Mouse (Mus musculus) cortical plate, adult 2 months (tissue): Measurements from ENCODE around the gene D10Wsu102e. TPM values are rescaled to one million over a fixed set of nuclear protein-coding genes. Genes with fewer than 3 reads are reported as not detected.

Experiments
- H3K27ac ChIP-seq: fragments of 200-500 bp; 2 replicates; pipeline ENCODE4 v1.5.1; 2012; ENCODE audit warnings: low read length, control low read depth, inconsistent platforms; ENCODE audit not compliant: insufficient read depth
- H3K4me1 ChIP-seq: fragments of 200-500 bp; 2 replicates; pipeline ENCODE4 v1.6.1; 2011; ENCODE audit warnings: low read length; ENCODE audit not compliant: control insufficient read depth, insufficient read depth
- H3K4me3 ChIP-seq: fragments of 200-500 bp; 2 replicates; pipeline ENCODE4 v1.5.1; 2011; ENCODE audit warnings: mild to moderate bottlenecking, low read length, control low read depth; ENCODE audit not compliant: insufficient read depth
- CTCF ChIP-seq: fragments of 200-500 bp; IDR thresholded peaks from 2 replicates; pipeline ENCODE4 v1.5.1; 2011; ENCODE audit warnings: mild to moderate bottlenecking, control low read depth, low read length; ENCODE audit not compliant: insufficient read depth; ENCODE audit errors: extremely low read depth
- POLR2A ChIP-seq: fragments of 200-500 bp; IDR thresholded peaks from 2 replicates; pipeline ENCODE4 v1.6.1; 2011; ENCODE audit warnings: mild to moderate bottlenecking, low read length, control low read depth; ENCODE audit not compliant: insufficient read depth; ENCODE audit errors: extremely low read depth
- polyA plus RNA-seq: library from polyadenylated mRNA; depleted of rRNA; stranded (reverse); fragments of >200 nt; gene quantifications from 2 replicates; pipeline ENCODE4 v1.2.3, GENCODE M21; 2012; rRNA removed

Gene D10Wsu102e
- polyA plus RNA-seq, 1 experiment = 1.5 TPM

DNA sequence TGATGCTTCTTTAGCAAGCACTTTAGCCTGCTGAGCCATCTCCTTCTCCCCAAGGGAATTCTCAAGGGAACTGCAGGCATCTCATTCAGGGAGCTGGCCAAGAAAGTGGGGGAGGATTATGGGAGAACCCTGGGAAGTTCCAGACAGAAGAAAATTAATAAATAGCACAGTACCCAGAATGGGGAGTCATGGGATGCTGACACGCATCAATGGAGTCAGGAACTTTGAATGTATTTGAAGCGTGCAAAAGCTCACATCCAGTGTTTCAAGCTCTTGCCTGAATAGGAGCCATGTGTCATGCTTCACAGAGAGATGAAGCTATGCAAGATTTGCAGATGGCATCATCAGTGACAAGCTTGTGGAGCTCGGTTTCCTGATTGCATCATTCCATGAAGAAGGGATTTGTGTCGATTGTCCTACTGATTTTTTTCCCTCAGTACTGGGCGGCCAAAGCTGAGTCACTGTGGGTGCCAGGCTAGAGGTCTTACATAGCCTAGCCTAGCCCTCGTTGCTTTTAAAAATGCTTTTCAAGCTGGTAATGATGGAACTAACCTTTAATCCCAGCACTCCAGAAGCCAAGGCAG, 170.5 kb downstream of the D10Wsu102e start:
- no peak for TF ChIP-seq POLR2A
- Histone ChIP-seq H3K4me3 (no peak overlapping the region), H3K4me1 (no peaks in the 10 kb centered on the region), H3K27ac (no peak overlapping the region)

DNA sequence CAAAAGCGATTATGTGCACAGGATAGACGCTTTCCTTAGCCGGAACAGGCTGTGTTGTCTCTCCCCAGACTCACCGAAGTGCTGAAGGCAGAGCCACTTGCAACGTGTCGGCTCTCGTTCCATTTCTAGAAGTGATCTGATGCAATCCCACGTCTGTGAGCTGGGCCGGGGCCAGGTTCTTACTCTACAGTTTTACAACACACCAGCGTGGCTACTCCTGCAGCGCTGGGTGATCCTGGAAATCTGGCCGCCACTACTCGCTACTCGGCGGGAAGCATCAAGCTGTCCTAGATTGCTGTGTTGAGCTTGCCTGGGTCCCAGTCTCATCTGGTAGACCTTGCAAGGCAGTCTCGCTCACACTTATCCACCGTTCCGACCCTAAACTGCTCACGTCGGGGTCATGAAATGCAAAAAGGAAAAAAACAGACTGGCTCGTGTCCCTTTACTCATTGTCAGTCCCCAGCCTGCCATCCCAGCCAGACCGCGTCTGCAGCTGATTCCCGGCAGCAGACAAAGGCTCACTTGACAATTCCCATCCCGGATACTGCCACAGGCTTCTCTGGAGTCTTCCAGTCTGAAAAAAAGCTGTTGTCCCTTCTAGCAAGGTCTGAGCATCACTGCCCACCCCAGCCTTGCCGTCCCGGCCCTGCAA, 173.4 kb downstream of the D10Wsu102e start:
- peak overlapping the region; percentile 34 for H3K4me3 ChIP-seq
- H3K27ac ChIP-seq = no peak overlapping the region
- TF ChIP-seq CTCF (no peak), POLR2A (no peak)
- H3K4me1 ChIP-seq = no peaks in the 10 kb centered on the region

DNA sequence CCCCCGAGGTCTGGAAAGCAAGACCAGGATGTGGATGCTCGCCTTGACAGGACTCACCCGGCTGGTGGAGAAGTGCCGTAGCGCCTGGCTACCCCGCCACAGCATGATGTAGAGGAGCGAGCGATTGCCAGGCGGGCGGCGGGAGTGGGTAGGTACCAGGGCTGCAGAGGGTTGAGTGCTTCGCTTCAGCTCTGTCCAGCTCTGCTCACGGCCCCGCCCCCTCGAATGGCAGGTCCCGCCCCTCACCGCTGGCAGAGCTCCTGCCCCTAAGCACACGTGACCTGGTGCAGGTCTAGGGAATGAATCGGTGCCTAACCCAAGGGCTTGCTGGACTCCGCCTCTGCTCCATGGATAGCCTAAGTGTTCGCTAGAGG, 173.9 kb downstream of the D10Wsu102e start, which contains the start of gene Aldh1l2:
TSS of gene Aldh1l2 (minus strand) at position 231 of the 374 bp plus-strand sequence.
- H3K4me1 ChIP-seq = no peaks in the 10 kb centered on the region
- no peak for TF ChIP-seq POLR2A
- no peak for TF ChIP-seq CTCF
- no peak within 1 kb of the TSS for H3K27ac ChIP-seq
- peak within 1 kb of the TSS; percentile 34 for H3K4me3 ChIP-seq

DNA sequence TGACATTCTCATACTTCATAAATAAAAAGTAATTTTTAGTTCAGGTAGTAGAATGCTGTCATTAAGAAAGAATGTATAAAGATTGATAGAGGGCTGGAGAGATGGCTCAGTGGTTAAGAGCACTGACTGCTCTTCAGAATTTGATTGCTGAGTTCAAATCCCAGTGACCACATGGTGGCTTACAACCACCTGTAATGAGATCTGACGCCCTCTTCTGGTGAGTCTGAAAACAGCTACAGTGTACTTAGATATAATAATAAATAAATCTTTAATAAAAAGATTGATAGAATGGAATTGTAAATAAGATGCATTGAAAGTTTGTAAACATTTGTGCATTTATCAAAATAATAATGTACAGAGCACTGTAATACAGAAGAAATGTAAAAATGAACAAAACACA, 176.4 kb downstream of the D10Wsu102e start:
- TF ChIP-seq POLR2A (no peak), CTCF (no peak)
- no peak overlapping the region for H3K27ac ChIP-seq

More for the DNA sequence above, 176.4 kb downstream of the D10Wsu102e start:
- Histone ChIP-seq H3K4me3 (no peak overlapping the region), H3K4me1 (no peaks in the 10 kb centered on the region)

Other genes starting within 250 kb of the D10Wsu102e start
- gene Slc41a2, start 22.3 kb upstream of the D10Wsu102e start, polyA plus RNA-seq = 11.1 and 12.0 TPM in 2 replicates
- gene Aldh1l2, start 173.9 kb downstream of the D10Wsu102e start, polyA plus RNA-seq = 1.8 and 2.0 TPM in 2 replicates
- 11.8 and 12.9 TPM in 2 replicates for gene Washc4, start 183.5 kb downstream of the D10Wsu102e start, polyA plus RNA-seq